In the genomic region with DNA sequence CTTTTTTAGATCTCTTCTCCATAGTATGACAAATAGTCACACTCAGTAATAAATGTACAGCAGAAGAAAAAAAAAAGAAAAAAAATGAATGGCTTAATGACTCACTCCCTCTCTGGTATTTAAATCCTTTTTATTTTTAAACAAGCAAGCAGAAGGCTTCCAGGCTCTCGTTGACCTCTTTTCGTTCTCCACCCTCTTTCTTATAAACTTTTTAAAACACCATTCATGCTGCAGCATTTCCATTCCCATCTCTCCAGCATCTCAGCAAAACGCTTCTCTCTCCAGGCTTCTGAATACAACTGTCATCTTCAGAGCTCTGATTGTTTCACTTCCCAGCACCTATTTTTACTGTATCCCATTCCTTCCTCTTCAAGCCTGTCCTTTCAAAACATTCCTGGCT, we compare ENCODE assay signal across 26 mouse cellular contexts.
"Had no signal": no experiment of that assay in that cellular context is flagged by ENCODE, and none has a peak within 500 bp of the region (broad histone marks: within the 10 kb centered on the region; RNA-seq: fewer than 3 reads in every experiment).

No protein-coding gene starts in this region.

- H3K36me3 ChIP-seq: heart, embryonic 10.5 days; heart, embryonic 12.5 days; hindbrain, embryonic 10.5 days; hindbrain, embryonic 12.5 days; intestine, embryonic 15.5 days; limb, embryonic 10.5 days; limb, embryonic 12.5 days had no signal

- ATAC-seq: hindbrain, embryonic 16.5 days; inflammation-experienced regulatory T-cells, adult 6 months; intestine, embryonic 15.5 days; intestine, postnatal 0 days had no signal

- H3K27ac ChIP-seq: gastrocnemius, adult 2 months; heart, embryonic 10.5 days; hindbrain, embryonic 10.5 days; hindbrain, embryonic 12.5 days; hindbrain, embryonic 14.5 days; intestine, embryonic 15.5 days; layer of hippocampus, adult 2 months; left cerebral cortex, adult 2 months; limb, embryonic 10.5 days; limb, embryonic 12.5 days had no signal

- DNase-seq: gastrocnemius, adult 2 months; gastrocnemius, postnatal 10 days; gastrocnemius, postnatal 25 days; heart, adult 18-20 months; heart, postnatal 10 days; heart, postnatal 4 days; kidney, adult 18-20 months; kidney, adult 8-10 months; kidney, postnatal 10 days; kidney, postnatal 25 days; kidney, postnatal 4 days; liver had no signal

- H3K27me3 ChIP-seq: heart, embryonic 12.5 days; hindbrain, embryonic 12.5 days; intestine, embryonic 15.5 days; limb, embryonic 12.5 days had no signal

- H3K4me2 ChIP-seq: heart, embryonic 12.5 days; hindbrain, embryonic 12.5 days; hindbrain, embryonic 14.5 days; intestine, embryonic 15.5 days; limb, embryonic 12.5 days; liver, embryonic 11.5 days had no signal

- H3K9me3 ChIP-seq: heart, embryonic 10.5 days; heart, embryonic 12.5 days; hindbrain, embryonic 10.5 days; hindbrain, embryonic 12.5 days; intestine, embryonic 15.5 days; limb, embryonic 10.5 days; limb, embryonic 12.5 days had no signal

- H3K4me1 ChIP-seq: heart, embryonic 10.5 days; hindbrain, embryonic 10.5 days; hindbrain, embryonic 12.5 days; intestine, embryonic 15.5 days; limb, embryonic 10.5 days; limb, embryonic 12.5 days had no signal

- H3K4me3 ChIP-seq: gastrocnemius, adult 2 months; heart, embryonic 10.5 days; heart, embryonic 12.5 days; hindbrain, embryonic 10.5 days; hindbrain, embryonic 12.5 days; intestine, embryonic 15.5 days; layer of hippocampus, adult 2 months; left cerebral cortex, adult 2 months; limb, embryonic 10.5 days; limb, embryonic 12.5 days had no signal

- H3K9ac ChIP-seq: heart, embryonic 12.5 days; hindbrain, embryonic 12.5 days; hindbrain, embryonic 14.5 days; intestine, embryonic 15.5 days; limb, embryonic 12.5 days had no signal
